Mouse (Mus musculus) liver, embryonic 15.5 days (tissue): Measurements from ENCODE around the gene Msrb3. TPM values are rescaled to one million over a fixed set of nuclear protein-coding genes. Genes with fewer than 3 reads are reported as not detected.
A peak's percentile ranks its signal among the peaks of the same experiment; 100 is the strongest.

Experiments
- ATAC-seq: fragments of 200-750 bp; cut with Nextera tagmentation; 2 replicates; pipeline ENCODE4 v1.8.0; 2017; ENCODE audit warnings: moderate number of reproducible peaks, mild to moderate bottlenecking, moderate library complexity; ENCODE audit not compliant: insufficient read depth
- H3K27ac ChIP-seq: fragments of 300-500 bp; sonication (generic); replicated peaks from 2 replicates; pipeline ENCODE4 v1.5.1; 2015; ENCODE audit warnings: mild to moderate bottlenecking, inconsistent platforms
- H3K27me3 ChIP-seq: fragments of 300-500 bp; sonication (generic); 2 replicates; pipeline ENCODE4 v1.6.1; 2015; ENCODE audit warnings: mild to moderate bottlenecking, inconsistent platforms
- H3K36me3 ChIP-seq: fragments of 300-500 bp; sonication (generic); replicated peaks from 2 replicates; pipeline ENCODE4 v1.6.1; 2015; ENCODE audit warnings: moderate library complexity, mild to moderate bottlenecking, inconsistent platforms
- H3K4me1 ChIP-seq: fragments of 300-500 bp; sonication (generic); replicated peaks from 2 replicates; pipeline ENCODE4 v1.6.1; 2015; ENCODE audit warnings: inconsistent platforms
- H3K4me2 ChIP-seq: fragments of 300-500 bp; sonication (generic); 2 replicates; pipeline ENCODE4 v1.6.1; 2015; ENCODE audit warnings: moderate library complexity, mild to moderate bottlenecking, inconsistent platforms
- H3K4me3 ChIP-seq: fragments of 300-500 bp; sonication (generic); replicated peaks from 2 replicates; pipeline ENCODE4 v1.5.1; 2015; ENCODE audit warnings: mild to moderate bottlenecking, inconsistent platforms
- H3K9ac ChIP-seq: fragments of 300-500 bp; sonication (generic); 2 replicates; pipeline ENCODE4 v1.6.1; 2015; ENCODE audit warnings: moderate library complexity, mild to moderate bottlenecking, inconsistent platforms
- H3K9me3 ChIP-seq: fragments of 300-500 bp; sonication (generic); replicated peaks from 2 replicates; pipeline ENCODE4 v1.6.1; 2016; ENCODE audit warnings: inconsistent platforms
- WGBS: fragments of 180-500 bp; shearing (Covaris S2); methylation state at CpG from one replicate; pipeline ENCODE4 v1.1.7; 2015; ENCODE audit warnings: mixed read lengths; ENCODE audit not compliant: insufficient replicate concordance; 5-methylcytosine and 5-hydroxymethylcytosine counted together
- polyA plus RNA-seq: library from polyadenylated mRNA; unstranded; fragments of >200 nt; fragmentation: Nextera tagmentation; extraction: Ambion mirVana; gene quantifications from 2 replicates; pipeline ENCODE4 v1.2.1, GENCODE M21; 2015

The Msrb3 gene
- polyA plus RNA-seq, 1 experiment from 2014 or later, result 1.2 TPM

DNA sequence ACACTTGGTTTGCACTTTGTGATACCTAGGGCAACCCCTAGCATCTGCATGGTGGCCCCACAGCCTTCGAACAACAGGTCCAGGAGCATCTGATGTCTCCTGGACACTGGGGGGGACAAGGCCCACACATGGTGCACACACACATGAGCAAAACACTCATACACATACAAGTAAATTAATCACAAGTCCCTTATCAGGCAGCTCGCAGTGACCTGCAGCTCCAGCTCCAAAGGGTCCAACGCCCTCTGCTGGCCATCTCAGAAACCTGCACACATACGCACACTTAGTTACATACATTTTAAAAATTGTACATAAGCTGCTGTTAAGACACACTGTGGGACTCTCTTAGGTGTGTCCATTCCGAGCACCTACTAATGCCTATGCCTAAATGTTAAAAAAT lies 17.3 kb upstream of the Msrb3 start:
- Histone ChIP-seq H3K36me3 (peaks cover 9% of the 10 kb centered on the region; the same call in 1 of the 2 replicates), H3K4me2 (no peak overlapping the region), H3K27ac (no peak overlapping the region)

DNA sequence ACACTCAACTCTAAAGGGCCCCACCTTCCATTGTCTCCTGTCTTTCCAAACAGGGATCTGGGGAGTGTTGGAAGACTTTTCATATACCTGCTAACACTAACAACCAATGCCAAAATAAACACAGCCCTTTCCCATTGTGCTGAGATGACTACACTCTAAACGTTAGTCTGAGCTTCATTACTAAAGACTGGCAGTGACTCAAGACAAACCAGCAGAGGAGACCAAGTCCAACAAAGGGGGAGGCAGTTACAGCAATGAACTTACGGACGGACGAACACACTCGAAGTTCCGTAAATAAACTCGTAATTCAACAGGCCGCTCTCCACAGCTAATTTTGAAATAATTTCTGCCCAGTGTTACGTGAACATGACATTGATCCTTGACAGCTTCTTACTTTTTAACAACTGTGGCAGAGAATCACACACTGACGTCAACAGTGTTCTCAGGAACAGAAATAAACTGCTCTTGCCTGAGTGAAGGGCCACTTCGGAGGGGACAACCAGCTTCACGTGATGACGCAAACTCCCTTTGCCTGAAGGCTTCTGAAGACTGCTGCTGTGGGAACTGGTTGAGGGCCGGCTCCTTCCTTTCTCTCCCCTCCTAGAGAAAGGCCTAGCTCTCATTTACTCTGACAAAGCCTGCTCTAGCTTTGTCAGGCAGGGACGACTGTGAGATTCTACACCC lies 16.2 kb upstream of the Msrb3 start:
- H3K36me3 ChIP-seq, result no peaks in the 10 kb centered on the region
- no peaks in the 10 kb centered on the region for H3K9me3 ChIP-seq
- H3K4me2 ChIP-seq, result no peak overlapping the region
- H3K27me3 ChIP-seq, result no peaks in the 10 kb centered on the region
- no peak for ATAC-seq
- 79% methylated on average over 15 of the region's 15 CpGs for WGBS
- H3K9ac ChIP-seq, result no peak overlapping the region
- H3K4me3 ChIP-seq, result no peak overlapping the region
- H3K27ac ChIP-seq, result no peak overlapping the region
- no peaks in the 10 kb centered on the region for H3K4me1 ChIP-seq

More for the DNA sequence above, 17.3 kb upstream of the Msrb3 start:
- H3K9me3 ChIP-seq, result no peaks in the 10 kb centered on the region
- H3K4me3 ChIP-seq, result no peak overlapping the region
- WGBS, result 75% methylated on average over 5 of the region's 5 CpGs
- no peak overlapping the region for H3K9ac ChIP-seq
- no peak for ATAC-seq
- no peaks in the 10 kb centered on the region for H3K27me3 ChIP-seq
- no peaks in the 10 kb centered on the region for H3K4me1 ChIP-seq

DNA sequence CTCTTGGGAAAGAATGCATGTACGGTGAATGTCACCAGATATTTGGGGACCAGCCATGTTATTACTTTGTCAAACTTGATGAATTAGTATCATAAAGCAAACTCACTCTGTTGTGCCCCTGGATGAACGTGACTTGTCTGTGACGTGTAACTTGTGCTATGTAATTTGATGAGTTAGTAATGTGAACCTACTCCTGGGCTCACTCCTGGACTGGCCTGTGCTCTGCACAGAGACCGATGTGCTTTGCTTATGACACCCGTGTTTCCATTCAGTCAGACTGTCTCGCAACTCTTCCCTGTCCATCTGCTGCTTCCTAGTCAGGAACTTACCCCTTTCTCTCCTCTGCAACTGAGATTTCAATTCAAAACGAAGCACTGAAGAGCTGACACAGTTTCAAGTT lies 15.4 kb upstream of the Msrb3 start:
- Histone ChIP-seq H3K9ac (no peak overlapping the region), H3K27ac (no peak overlapping the region), H3K4me3 (no peak overlapping the region), H3K27me3 (no peaks in the 10 kb centered on the region), H3K36me3 (no peaks in the 10 kb centered on the region), H3K4me1 (no peaks in the 10 kb centered on the region), H3K9me3 (no peaks in the 10 kb centered on the region), H3K4me2 (no peak overlapping the region)
- ATAC-seq, result no peak
- 73% methylated on average over 7 of the region's 7 CpGs for WGBS

DNA sequence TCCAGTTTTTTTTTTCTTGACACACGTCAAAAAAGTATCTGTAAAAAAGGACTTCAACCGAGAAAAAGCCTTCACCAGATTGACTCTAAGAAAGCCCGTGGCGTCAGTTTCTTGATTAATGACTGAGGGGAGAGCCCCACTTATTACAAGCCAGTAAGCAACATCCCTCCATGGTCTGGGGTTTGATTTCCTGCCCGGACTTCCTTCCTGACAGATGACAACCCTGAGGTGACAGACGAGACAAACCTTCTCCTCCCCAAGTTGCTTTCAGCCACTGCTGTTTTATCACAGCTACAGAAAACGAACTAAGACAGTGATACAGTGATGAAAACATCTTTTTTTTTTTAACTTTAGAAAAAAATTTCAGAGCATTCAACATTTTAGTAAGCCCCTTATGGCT lies 14.9 kb upstream of the Msrb3 start:
- Histone ChIP-seq H3K4me3 (no peak overlapping the region), H3K4me1 (no peaks in the 10 kb centered on the region), H3K9me3 (no peaks in the 10 kb centered on the region), H3K9ac (no peak overlapping the region), H3K27ac (no peak overlapping the region), H3K4me2 (no peak overlapping the region), H3K27me3 (no peaks in the 10 kb centered on the region), H3K36me3 (no peaks in the 10 kb centered on the region)
- ATAC-seq, result no peak
- WGBS, result 30% methylated on average over 7 of the region's 7 CpGs

DNA sequence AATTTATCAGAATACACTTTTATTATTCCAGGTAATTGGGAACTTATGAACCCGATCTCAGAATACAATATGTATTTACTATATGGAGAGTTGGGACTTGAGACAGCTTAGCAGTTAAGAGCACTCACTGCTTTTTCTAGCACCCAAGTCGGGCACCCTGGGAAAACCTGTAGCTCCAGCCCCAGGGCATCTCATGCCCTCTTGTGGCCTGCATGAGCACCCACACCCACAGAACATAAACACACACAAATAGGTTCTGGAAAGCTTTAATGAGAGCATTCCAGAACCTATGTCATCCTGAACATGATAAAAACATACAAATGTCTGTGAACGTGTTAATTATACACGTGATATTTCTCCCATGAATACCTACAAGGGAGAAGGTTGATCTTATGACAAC lies 13.1 kb upstream of the Msrb3 start:
- H3K4me2 ChIP-seq, result no peak overlapping the region
- no peak overlapping the region for H3K27ac ChIP-seq
- WGBS, result 67% methylated on average over 4 of the region's 4 CpGs
- no peaks in the 10 kb centered on the region for H3K9me3 ChIP-seq
- no peak for ATAC-seq
- H3K4me1 ChIP-seq, result no peaks in the 10 kb centered on the region
- H3K36me3 ChIP-seq, result no peaks in the 10 kb centered on the region
- no peak overlapping the region for H3K4me3 ChIP-seq
- no peak overlapping the region for H3K9ac ChIP-seq
- no peaks in the 10 kb centered on the region for H3K27me3 ChIP-seq

DNA sequence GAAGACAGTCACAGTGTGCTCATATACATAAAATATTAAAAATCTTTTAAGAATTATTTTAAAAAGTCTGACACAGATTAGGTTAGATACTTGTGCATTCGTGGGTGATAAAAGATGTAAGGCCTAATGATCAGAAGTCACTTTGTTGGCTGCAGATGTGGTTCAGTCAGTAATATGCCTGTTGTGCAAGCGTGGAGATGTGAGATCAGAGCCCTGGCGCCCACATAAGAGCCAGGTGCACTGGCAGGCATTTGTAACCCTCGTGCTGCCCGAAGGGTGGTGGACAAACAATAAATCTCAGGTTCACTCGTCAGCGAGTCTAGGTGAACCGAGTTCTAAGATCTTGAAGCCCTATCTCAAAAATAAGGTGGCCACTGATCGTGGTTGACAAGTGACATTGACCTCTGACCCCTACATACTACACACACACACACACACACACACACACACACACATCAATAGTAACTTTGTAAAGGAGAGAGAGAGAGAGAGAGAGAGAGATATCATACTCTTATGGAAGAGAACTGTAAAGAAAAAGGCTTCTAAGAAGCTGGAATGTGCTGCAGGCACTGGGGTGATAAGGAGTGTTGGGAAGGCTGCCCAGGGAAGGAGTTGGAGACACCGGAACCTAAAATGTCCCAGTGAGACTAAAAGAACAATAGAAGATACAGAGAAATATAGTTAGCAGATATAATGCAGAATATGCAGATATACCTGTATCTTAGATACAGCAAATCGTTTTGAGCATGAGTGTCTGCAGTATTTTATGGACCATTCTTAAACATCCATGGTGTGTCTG lies 10.1 kb upstream of the Msrb3 start:
- H3K27ac ChIP-seq, result no peak overlapping the region
- H3K9me3 ChIP-seq, result no peaks in the 10 kb centered on the region
- H3K4me2 ChIP-seq, result no peak overlapping the region
- ATAC-seq, result no peak
- no peak overlapping the region for H3K4me3 ChIP-seq
- H3K4me1 ChIP-seq, result no peaks in the 10 kb centered on the region
- H3K27me3 ChIP-seq, result no peaks in the 10 kb centered on the region
- no peak overlapping the region for H3K9ac ChIP-seq
- 59% methylated on average over 11 of the region's 11 CpGs for WGBS
- no peaks in the 10 kb centered on the region for H3K36me3 ChIP-seq

DNA sequence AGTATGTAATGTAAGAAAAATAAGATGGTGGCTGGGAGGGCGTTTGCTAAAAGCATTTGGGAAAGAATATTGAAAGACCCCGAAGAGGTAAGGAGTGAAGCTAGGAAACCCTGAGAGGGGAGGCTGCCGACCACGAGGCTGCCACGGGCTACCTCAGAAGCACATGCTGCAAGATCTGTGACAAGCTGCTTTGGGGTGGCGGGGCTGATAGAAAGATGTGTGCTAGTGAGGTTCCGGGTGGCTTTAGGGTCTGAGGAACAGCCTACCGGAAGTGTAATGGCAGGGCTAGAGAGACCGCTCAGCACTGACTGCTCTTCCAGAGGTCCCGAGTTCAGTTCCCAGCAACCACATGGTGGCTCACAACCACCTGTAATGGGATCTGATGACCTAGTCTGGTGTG lies 5.8 kb upstream of the Msrb3 start:
- Histone ChIP-seq H3K4me1 (no peaks in the 10 kb centered on the region), H3K36me3 (no peaks in the 10 kb centered on the region), H3K4me2 (no peak overlapping the region), H3K27me3 (peaks cover 13% of the 10 kb centered on the region; the same call in 1 of the 2 replicates), H3K9ac (no peak overlapping the region), H3K27ac (no peak overlapping the region), H3K4me3 (no peak overlapping the region), H3K9me3 (no peaks in the 10 kb centered on the region)
- no peak for ATAC-seq
- 62% methylated on average over 10 of the region's 10 CpGs for WGBS

DNA sequence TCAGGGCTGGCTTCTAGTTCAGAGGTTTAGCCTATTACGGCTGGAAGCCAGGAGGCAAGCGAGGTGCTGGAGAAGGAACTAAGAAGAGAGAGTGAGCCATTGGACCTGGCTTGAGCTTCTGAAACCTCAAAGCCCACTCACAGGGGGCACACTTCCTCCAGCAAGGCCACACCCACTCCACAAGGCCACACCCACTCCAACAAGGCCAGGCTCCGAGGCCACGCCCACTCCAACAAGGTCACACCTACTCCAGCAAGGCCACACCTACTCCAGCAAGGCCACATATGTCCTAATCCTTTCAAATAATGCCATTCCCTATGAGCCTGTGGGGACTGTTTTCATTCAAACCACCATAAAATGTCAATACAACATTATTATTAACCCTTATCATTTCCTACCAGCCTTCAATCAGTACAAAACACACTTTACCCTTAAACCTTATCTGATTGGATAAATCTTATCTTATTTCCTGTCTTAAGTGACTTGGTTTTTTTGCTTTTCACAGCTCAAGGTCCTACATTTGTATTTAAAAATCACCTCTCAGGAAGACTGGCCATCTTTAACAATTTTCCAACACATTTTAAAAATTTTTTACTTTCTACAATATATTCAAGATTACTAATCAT lies 5.1 kb upstream of the Msrb3 start:
- Histone ChIP-seq H3K4me2 (no peak overlapping the region), H3K27me3 (peaks cover 20% of the 10 kb centered on the region), H3K4me1 (0 out of 2 replicates have a peak, but pooled peaks cover 3% of the 10 kb centered on the region), H3K27ac (no peak overlapping the region), H3K36me3 (no peaks in the 10 kb centered on the region), H3K4me3 (no peak overlapping the region), H3K9me3 (no peaks in the 10 kb centered on the region), H3K9ac (no peak overlapping the region)
- no peak for ATAC-seq
- WGBS, result 53% methylated on average over 4 of the region's 4 CpGs

DNA sequence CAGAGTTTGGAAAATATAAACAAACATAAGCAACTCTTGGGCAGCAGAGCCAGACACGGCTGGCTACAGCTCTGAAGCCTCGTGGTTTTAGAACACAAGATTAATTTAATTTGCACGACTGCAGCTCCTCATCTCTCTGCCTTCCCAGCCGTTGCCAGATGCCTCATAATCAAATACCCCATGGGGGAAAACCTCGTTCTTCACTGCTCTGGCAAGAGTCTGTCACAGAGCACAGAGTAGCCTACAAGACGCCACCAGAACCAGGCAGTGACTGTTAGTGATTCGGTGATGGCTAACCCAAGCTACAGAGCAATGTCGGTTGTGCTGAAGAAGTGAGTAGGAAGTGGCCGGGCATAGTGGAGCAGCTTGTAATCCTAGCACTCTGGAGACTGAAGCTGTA lies 2.8 kb upstream of the Msrb3 start:
- no peak overlapping the region for H3K27ac ChIP-seq
- no peak for ATAC-seq
- 50% methylated on average over 9 of the region's 9 CpGs for WGBS
- no peaks in the 10 kb centered on the region for H3K9me3 ChIP-seq
- no peaks in the 10 kb centered on the region for H3K36me3 ChIP-seq
- no peak overlapping the region for H3K9ac ChIP-seq
- H3K4me1 ChIP-seq, result 0 out of 2 replicates have a peak, but pooled peaks cover 4% of the 10 kb centered on the region
- H3K27me3 ChIP-seq, result peaks cover 40% of the 10 kb centered on the region
- no peak overlapping the region for H3K4me3 ChIP-seq
- H3K4me2 ChIP-seq, result no peak overlapping the region

DNA sequence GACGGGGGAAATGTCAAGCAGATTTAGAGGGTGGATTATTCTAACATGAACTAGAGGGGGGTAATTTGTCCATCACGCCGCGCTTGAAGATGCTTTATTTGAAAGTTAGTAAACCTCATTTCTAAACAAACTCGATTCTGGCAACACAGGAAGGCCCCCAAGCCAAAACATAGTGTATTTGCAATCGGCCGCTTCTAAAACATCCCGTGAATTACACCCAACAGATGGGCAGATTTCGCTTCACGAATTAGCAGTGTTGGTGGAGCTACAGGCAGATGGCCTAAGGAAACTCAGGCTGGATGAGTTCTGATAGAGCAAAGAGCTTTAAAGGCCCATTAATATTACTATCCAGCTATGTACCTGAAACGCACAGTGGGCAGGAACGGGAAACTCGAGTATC lies 1.2 kb upstream of the Msrb3 start:
- Histone ChIP-seq H3K4me3 (no peak overlapping the region), H3K36me3 (no peaks in the 10 kb centered on the region), H3K4me1 (peaks cover 7% of the 10 kb centered on the region; the same call in 1 of the 2 replicates), H3K9me3 (no peaks in the 10 kb centered on the region), H3K27me3 (peaks cover 42% of the 10 kb centered on the region), H3K27ac (no peak overlapping the region), H3K9ac (no peak overlapping the region), H3K4me2 (no peak overlapping the region)
- ATAC-seq, result no peak
- 65% methylated on average over 13 of the region's 13 CpGs for WGBS

DNA sequence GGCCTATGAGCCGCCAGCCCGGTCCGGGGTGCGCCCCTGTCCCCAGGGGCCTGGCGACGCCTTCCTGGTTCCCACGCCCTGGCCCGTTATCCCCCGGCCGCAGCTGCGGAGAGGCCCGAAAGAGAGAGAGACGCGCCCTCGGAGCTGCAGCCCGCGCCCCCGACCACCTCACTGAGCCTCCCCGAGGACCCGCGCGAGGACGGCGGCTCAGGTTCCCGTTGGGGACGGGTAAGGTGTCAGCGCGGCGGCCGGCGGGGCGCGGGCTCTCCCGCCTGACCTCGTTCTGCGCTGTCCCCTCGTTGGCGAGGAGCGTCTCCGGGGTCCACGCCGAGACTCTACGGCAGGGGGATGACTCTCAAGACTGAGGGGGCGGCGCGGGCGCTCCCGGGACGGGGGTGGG lies 544 bp downstream of the Msrb3 start:
- Histone ChIP-seq H3K27me3 (peaks cover 42% of the 10 kb centered on the region), H3K9me3 (no peaks in the 10 kb centered on the region), H3K36me3 (no peaks in the 10 kb centered on the region), H3K4me1 (peaks cover 7% of the 10 kb centered on the region; the same call in 1 of the 2 replicates), H3K4me2 (peak overlapping the region; percentile 69), H3K9ac (peak overlapping the region; percentile 25; the same call in 1 of the 2 replicates), H3K27ac (no peak overlapping the region), H3K4me3 (peak overlapping the region; percentile 53)
- ATAC-seq, result no peak
- WGBS, result 2% methylated on average over 49 of the region's 49 CpGs
